Mouse (Mus musculus) kidney, adult 2 months (tissue): Measurements from ENCODE around the gene Abcd1.

Experiments used
- CTCF ChIP-seq: fragments of 200-500 bp; conservative IDR thresholded peaks from 2 replicates; pipeline ENCODE4 v1.5.1; 2011; ENCODE audit warnings: low read depth, mild to moderate bottlenecking, control low read depth, low read length, moderate library complexity, mixed read lengths; ENCODE audit not compliant: insufficient read depth, insufficient read length
- POLR2A ChIP-seq: fragments of 200-500 bp; IDR thresholded peaks from one replicate; pipeline ENCODE4 v1.6.1; 2011; ENCODE audit warnings: low read depth, low read length, control low read depth

DNA sequence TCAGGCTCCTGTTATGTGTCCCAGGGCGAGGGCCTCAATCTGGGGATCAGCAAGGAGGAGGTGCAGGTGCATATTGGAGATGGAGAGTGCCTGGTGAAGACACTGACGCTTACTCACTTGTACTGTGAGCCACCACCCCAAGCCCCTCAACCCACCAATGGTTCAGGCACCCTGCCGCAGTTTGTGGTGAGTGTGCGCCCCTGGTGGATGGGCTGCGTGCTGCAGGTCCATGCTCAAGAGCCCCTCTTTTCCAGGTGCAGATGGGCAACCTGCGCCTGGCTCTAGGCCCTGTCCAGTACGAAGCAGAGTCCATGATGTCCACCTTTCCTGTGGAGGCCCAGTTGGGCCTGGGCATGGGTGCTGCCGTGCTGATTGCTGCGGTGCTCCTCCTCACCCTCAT, 50.9 kb downstream of the Abcd1 start:
- no peak; the same call in 1 of the 2 replicates for TF ChIP-seq CTCF
- no peak for TF ChIP-seq POLR2A
